Mouse (Mus musculus): ENCODE data around the gene Axin2. TPM values are rescaled to one million over a fixed set of nuclear protein-coding genes. Genes with fewer than 3 reads are reported as not detected.

The Axin2 gene
- total and polyA plus RNA-seq, 3 experiments: 2.8 to 6.6 (median 3.5) TPM

- H3K36me3 ChIP-seq (ENCODE audit: control insufficient read depth, insufficient read depth, low read length): no peaks in the 10 kb centered on the region
- no peaks in the 10 kb centered on the region for H3K27me3 ChIP-seq (ENCODE audit: control insufficient read depth, insufficient read depth, low read length)
- intact Hi-C loops (cut with DNase I): no loop called here
- H3K27ac ChIP-seq: no peak overlapping the region
- no peak for TF ChIP-seq POLR2A (IDR thresholded peaks at IDR 0.05; ENCODE audit: insufficient read depth, low read depth, low read length)
- no peak for TF ChIP-seq EP300 (IDR thresholded peaks at IDR 0.05; ENCODE audit: insufficient read depth, low read depth, low read length)
- no peak for TF ChIP-seq CTCF (IDR thresholded peaks at IDR 0.05)
- peak in 1 of 2 experiments; percentile 32 for DNase-seq
- H3K79me2 ChIP-seq (replicated peaks; ENCODE audit: control insufficient read depth, insufficient read depth, low read length): no peaks in the 10 kb centered on the region
- peak overlapping the region; percentile 22; the same call in 1 of the 2 replicates for H3K4me3 ChIP-seq
- no peaks in the 10 kb centered on the region for H3K4me1 ChIP-seq (ENCODE audit: control insufficient read depth, insufficient read depth, low read length)
- 15% methylated on average over 21 of the region's 21 CpGs for WGBS
- H3K9ac ChIP-seq (ENCODE audit: low read depth, low read length): no peak overlapping the region
These were observed 28.2 kb upstream of the Axin2 start for GRCm38 (mm10) chr11:108891871-108892380.

- H3K4me3 ChIP-seq: no peak overlapping the region
- TF ChIP-seq CTCF (IDR thresholded peaks at IDR 0.05) (no peak), EP300 (IDR thresholded peaks at IDR 0.05; ENCODE audit: insufficient read depth, low read depth, low read length) (no peak), POLR2A (IDR thresholded peaks at IDR 0.05; ENCODE audit: insufficient read depth, low read depth, low read length) (no peak)
- no peak for DNase-seq
- intact Hi-C loops (cut with DNase I): no loop called here
- no peaks in the 10 kb centered on the region for H3K36me3 ChIP-seq (ENCODE audit: control insufficient read depth, insufficient read depth, low read length)
- no peaks in the 10 kb centered on the region for H3K79me2 ChIP-seq (replicated peaks; ENCODE audit: control insufficient read depth, insufficient read depth, low read length)
- H3K4me1 ChIP-seq (ENCODE audit: control insufficient read depth, insufficient read depth, low read length): no peaks in the 10 kb centered on the region
- H3K27me3 ChIP-seq (ENCODE audit: control insufficient read depth, insufficient read depth, low read length): no peaks in the 10 kb centered on the region
- 43% methylated on average over 6 of the region's 7 CpGs for WGBS
- no peak overlapping the region for H3K9ac ChIP-seq (ENCODE audit: low read depth, low read length)
- H3K27ac ChIP-seq: no peak overlapping the region
These were observed 27.7 kb upstream of the Axin2 start for GRCm38 (mm10) chr11:108892406-108892805.

GRCm38 (mm10) chr11:108893232-108893790 lies 26.8 kb upstream of the Axin2 start:
- no peaks in the 10 kb centered on the region for H3K27me3 ChIP-seq (ENCODE audit: control insufficient read depth, insufficient read depth, low read length)
- no peaks in the 10 kb centered on the region for H3K79me2 ChIP-seq (replicated peaks; ENCODE audit: control insufficient read depth, insufficient read depth, low read length)
- intact Hi-C loops (cut with DNase I): no loop called here
- no peak for DNase-seq
- no peak overlapping the region for H3K27ac ChIP-seq
- 74% methylated on average over 12 of the region's 12 CpGs for WGBS
- H3K4me1 ChIP-seq (ENCODE audit: control insufficient read depth, insufficient read depth, low read length): no peaks in the 10 kb centered on the region
- H3K36me3 ChIP-seq (ENCODE audit: control insufficient read depth, insufficient read depth, low read length): no peaks in the 10 kb centered on the region
- no peak overlapping the region for H3K9ac ChIP-seq (ENCODE audit: low read depth, low read length)
- TF ChIP-seq EP300 (IDR thresholded peaks at IDR 0.05; ENCODE audit: insufficient read depth, low read depth, low read length) (no peak), POLR2A (IDR thresholded peaks at IDR 0.05; ENCODE audit: insufficient read depth, low read depth, low read length) (no peak), CTCF (IDR thresholded peaks at IDR 0.05) (no peak)
- H3K4me3 ChIP-seq: no peak overlapping the region

GRCm38 (mm10) chr11:108893855-108894510 lies 26.2 kb upstream of the Axin2 start:
- intact Hi-C loops (cut with DNase I): no loop called here
- no peak for TF ChIP-seq POLR2A (IDR thresholded peaks at IDR 0.05; ENCODE audit: insufficient read depth, low read depth, low read length)
- no peak for TF ChIP-seq CTCF (IDR thresholded peaks at IDR 0.05)
- TF ChIP-seq EP300 (IDR thresholded peaks at IDR 0.05; ENCODE audit: insufficient read depth, low read depth, low read length): no peak
- no peak for DNase-seq
- no peaks in the 10 kb centered on the region for H3K27me3 ChIP-seq (ENCODE audit: control insufficient read depth, insufficient read depth, low read length)
- no peaks in the 10 kb centered on the region for H3K36me3 ChIP-seq (ENCODE audit: control insufficient read depth, insufficient read depth, low read length)
- no peak overlapping the region for H3K9ac ChIP-seq (ENCODE audit: low read depth, low read length)
- no peak overlapping the region for H3K27ac ChIP-seq
- WGBS: 68% methylated on average over 10 of the region's 10 CpGs
- H3K4me3 ChIP-seq: no peak overlapping the region
- no peaks in the 10 kb centered on the region for H3K79me2 ChIP-seq (replicated peaks; ENCODE audit: control insufficient read depth, insufficient read depth, low read length)
- no peaks in the 10 kb centered on the region for H3K4me1 ChIP-seq (ENCODE audit: control insufficient read depth, insufficient read depth, low read length)

GRCm38 (mm10) chr11:108897034-108897433 lies 23.1 kb upstream of the Axin2 start:
- intact Hi-C loops (cut with DNase I): no loop called here
- Histone ChIP-seq H3K27me3 (ENCODE audit: control insufficient read depth, insufficient read depth, low read length) (no peaks in the 10 kb centered on the region), H3K9ac (ENCODE audit: low read depth, low read length) (no peak overlapping the region), H3K27ac (no peak overlapping the region), H3K36me3 (ENCODE audit: control insufficient read depth, insufficient read depth, low read length) (no peaks in the 10 kb centered on the region), H3K4me1 (ENCODE audit: control insufficient read depth, insufficient read depth, low read length) (no peaks in the 10 kb centered on the region), H3K79me2 (replicated peaks; ENCODE audit: control insufficient read depth, insufficient read depth, low read length) (no peaks in the 10 kb centered on the region), H3K4me3 (no peak overlapping the region)
- 59% methylated on average over 4 of the region's 4 CpGs for WGBS
- DNase-seq: no peak
- TF ChIP-seq CTCF (IDR thresholded peaks at IDR 0.05) (no peak), EP300 (IDR thresholded peaks at IDR 0.05; ENCODE audit: insufficient read depth, low read depth, low read length) (no peak), POLR2A (IDR thresholded peaks at IDR 0.05; ENCODE audit: insufficient read depth, low read depth, low read length) (no peak)

GRCm38 (mm10) chr11:108898063-108898462 lies 22.1 kb upstream of the Axin2 start:
- H3K27me3 ChIP-seq (ENCODE audit: control insufficient read depth, insufficient read depth, low read length): no peaks in the 10 kb centered on the region
- H3K36me3 ChIP-seq (ENCODE audit: control insufficient read depth, insufficient read depth, low read length): no peaks in the 10 kb centered on the region
- no peak for TF ChIP-seq POLR2A (IDR thresholded peaks at IDR 0.05; ENCODE audit: insufficient read depth, low read depth, low read length)
- TF ChIP-seq EP300 (IDR thresholded peaks at IDR 0.05; ENCODE audit: insufficient read depth, low read depth, low read length): no peak
- TF ChIP-seq CTCF (IDR thresholded peaks at IDR 0.05): no peak
- intact Hi-C loops (cut with DNase I): no loop called here
- no peaks in the 10 kb centered on the region for H3K4me1 ChIP-seq (ENCODE audit: control insufficient read depth, insufficient read depth, low read length)
- H3K27ac ChIP-seq: no peak overlapping the region
- no peak overlapping the region for H3K9ac ChIP-seq (ENCODE audit: low read depth, low read length)
- no peak overlapping the region for H3K4me3 ChIP-seq
- WGBS: 76% methylated on average over 9 of the region's 9 CpGs
- DNase-seq: no peak
- H3K79me2 ChIP-seq (replicated peaks; ENCODE audit: control insufficient read depth, insufficient read depth, low read length): no peaks in the 10 kb centered on the region

Measured in heart, adult 2 months (tissue).